Mouse (Mus musculus) adrenal gland, adult 2 months (tissue): ENCODE results near the gene Meltf. TPM values are rescaled to one million over a fixed set of nuclear protein-coding genes. Genes with fewer than 3 reads are reported as not detected.
"Not testable (repeated sequence)": the region's sequence is repeated elsewhere in the genome, so short reads cannot be mapped to it uniquely, and the experiment has no call there.

ENCODE experiments used
- DNase-seq: peaks from one replicate; pipeline ENCODE4 v3.0.0; 2021
- polyA plus RNA-seq: library from polyadenylated mRNA; depleted of rRNA; stranded (reverse); fragments of >200 nt; gene quantifications from 2 replicates; pipeline ENCODE4 v1.2.3, GENCODE M21; 2012; rRNA removed
- total RNA-seq, 2 experiments: library from RNA; stranded (reverse); gene quantifications; 2 replicates each; pipeline ENCODE4 v1.2.3; 2021

Gene Meltf
- total and polyA plus RNA-seq, 3 experiments, result 0.02 TPM; not detected in 2

GRCm38 (mm10) chr16:31933751-31934549, 55.3 kb downstream of the Meltf start, which contains the start of gene Pigz:
TSS of gene Pigz (plus strand) at chr16:31933851.
- DNase-seq, result peak; percentile 63

- DNase-seq, result no peak
Measured at GRCm38 (mm10) chr16:31934550-31935010, 56.0 kb downstream of the Meltf start.

GRCm38 (mm10) chr16:31935091-31935979, 56.7 kb downstream of the Meltf start:
- DNase-seq, result no peak

- no peak for DNase-seq
Measured at GRCm38 (mm10) chr16:31936568-31936967, 58.0 kb downstream of the Meltf start.

GRCm38 (mm10) chr16:31938856-31939255, 60.2 kb downstream of the Meltf start:
- no peak for DNase-seq

GRCm38 (mm10) chr16:31940586-31940985, 62.0 kb downstream of the Meltf start:
- DNase-seq, result no peak

- DNase-seq, result peak; percentile 77
Measured at GRCm38 (mm10) chr16:31943980-31944379, 65.4 kb downstream of the Meltf start.

- DNase-seq, result no peak
Measured at GRCm38 (mm10) chr16:31944698-31945255, 66.2 kb downstream of the Meltf start.

GRCm38 (mm10) chr16:31945372-31945771, 66.8 kb downstream of the Meltf start:
- DNase-seq, result no peak

GRCm38 (mm10) chr16:31945986-31946385, 67.4 kb downstream of the Meltf start:
- not testable (repeated sequence) for DNase-seq

GRCm38 (mm10) chr16:31947333-31947732, 68.7 kb downstream of the Meltf start:
- DNase-seq, result no peak

GRCm38 (mm10) chr16:31947901-31948316, 69.3 kb downstream of the Meltf start:
- DNase-seq, result no peak

GRCm38 (mm10) chr16:31948345-31948774, 69.8 kb downstream of the Meltf start, which contains the start of the genes 0610012G03Rik and Ncbp2:
TSS of gene 0610012G03Rik (minus strand) at chr16:31948494.
TSS of gene Ncbp2 (plus strand) at chr16:31948513.
- peak; percentile 96 for DNase-seq

Other genes with a start within 250 kb of the Meltf start
- gene Dlg1, start 215.4 kb upstream of the Meltf start, total RNA-seq, result 100 to 1,000 TPM in 1 of 2 experiments, 10 to 100 TPM in 1; 68.4 to 102 TPM
- gene Dlg1, start 215.4 kb upstream of the Meltf start, polyA plus RNA-seq, result 7.9 and 12.0 TPM in 2 replicates
- gene Pigz, start 55.0 kb downstream of the Meltf start, total RNA-seq, result 1 to 10 TPM in 1 of 2 experiments, under 1 TPM in 1; 0.35 to 1.3 TPM
- gene Pigz, start 55.0 kb downstream of the Meltf start, polyA plus RNA-seq, result 0.71 and 1.3 TPM in 2 replicates
- 10 to 100 TPM; 40.5 to 47.4 TPM for gene 0610012G03Rik, start 69.7 kb downstream of the Meltf start, total RNA-seq
- 143 and 164 TPM in 2 replicates for gene 0610012G03Rik, start 69.7 kb downstream of the Meltf start, polyA plus RNA-seq
- gene Ncbp2, start 69.7 kb downstream of the Meltf start, total RNA-seq, result 10 to 100 TPM; 45.1 to 54.0 TPM
- gene Ncbp2, start 69.7 kb downstream of the Meltf start, polyA plus RNA-seq, result 2.3 and 6.0 TPM in 2 replicates
- gene Senp5, start 124.5 kb downstream of the Meltf start, total RNA-seq, result 10 to 100 TPM; 19.1 to 26.3 TPM
- 1.6 and 1.7 TPM in 2 replicates for gene Senp5, start 124.5 kb downstream of the Meltf start, polyA plus RNA-seq
- gene Pak2, start 200.5 kb downstream of the Meltf start, total RNA-seq, result 10 to 100 TPM; 50.4 to 57.5 TPM
- 15.0 and 20.6 TPM in 2 replicates for gene Pak2, start 200.5 kb downstream of the Meltf start, polyA plus RNA-seq
- gene Pigx, start 220.9 kb downstream of the Meltf start, total RNA-seq, result 10 to 100 TPM; 30.8 to 35.5 TPM
- 27.6 and 40.0 TPM in 2 replicates for gene Pigx, start 220.9 kb downstream of the Meltf start, polyA plus RNA-seq
- 10 to 100 TPM in 1 of 2 experiments, 1 to 10 TPM in 1; 8.0 to 15.4 TPM for gene Cep19, start 221.0 kb downstream of the Meltf start, total RNA-seq
- 29.9 and 33.1 TPM in 2 replicates for gene Cep19, start 221.0 kb downstream of the Meltf start, polyA plus RNA-seq